ENCODE assay signal across 15 mouse cellular contexts in the genomic region with DNA sequence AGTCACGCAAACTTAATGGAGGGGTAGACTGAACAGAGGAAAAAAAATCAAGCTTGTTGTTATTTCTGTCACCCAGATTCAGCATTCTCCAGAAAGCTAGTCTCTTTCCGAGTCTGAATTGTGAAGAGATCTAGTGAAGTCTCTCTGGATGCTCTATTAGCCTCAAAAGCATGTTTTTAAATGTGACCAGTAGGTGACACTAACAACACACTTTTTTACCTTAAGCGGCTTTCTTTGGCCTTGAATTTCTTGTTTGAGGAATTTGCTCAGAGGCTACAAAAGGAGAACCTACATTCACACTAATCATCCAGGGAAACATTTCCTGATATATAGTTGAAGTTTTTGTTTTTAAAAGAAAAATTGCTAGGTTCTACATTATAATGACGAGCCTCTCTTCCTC. TPM values are rescaled to one million over a fixed set of nuclear protein-coding genes. Genes with fewer than 3 reads are reported as not detected.
DNase-seq lines count a peak whose midpoint lies in the region; ATAC-seq and TF ChIP-seq lines count a peak whose summit lies in the region.
"Had no signal": no experiment of that assay in that cellular context is flagged by ENCODE, and none has a peak within 500 bp of the region (broad histone marks: within the 10 kb centered on the region; RNA-seq: fewer than 3 reads in every experiment).

No protein-coding gene starts in this region.

- no peak overlapping the region for H3K4me3 ChIP-seq in intestine, postnatal 0 days (ENCODE audit: low read depth, low read length)
- no peak overlapping the region for H3K4me3 ChIP-seq in intestine, embryonic 16.5 days (ENCODE audit: low read length)
- H3K4me3 ChIP-seq: embryonic facial prominence, embryonic 12.5 days; heart, embryonic 13.5 days; intestine, embryonic 15.5 days; megakaryocyte, embryonic 14.5 days had no signal

- peak; percentile 55 for TF ChIP-seq CTCF in intestine, postnatal 0 days (IDR thresholded peaks at IDR 0.05; ENCODE audit: low read depth)

- peak; percentile 42 for DNase-seq in 3T3-L1 (ENCODE audit: low read depth, low spot score)
- DNase-seq in A20 (ENCODE audit: low read depth, low spot score): peak; percentile 29
- DNase-seq in embryo, embryonic 10 days (ENCODE audit: low spot score): peak; percentile 35
- no peak for DNase-seq in ovary, postnatal 10 days (ENCODE audit: low spot score)
- no peak for DNase-seq in spleen, postnatal 14 days (ENCODE audit: low spot score in 2 of 2)
- DNase-seq: layer of hippocampus, postnatal 36 days; spleen, adult 18-20 months had no signal

- no peaks in the 10 kb centered on the region for H3K27me3 ChIP-seq in intestine, postnatal 0 days (replicated peaks; ENCODE audit: control insufficient read depth, insufficient read depth, low read length)
- no peaks in the 10 kb centered on the region for H3K27me3 ChIP-seq in intestine, embryonic 16.5 days (replicated peaks; ENCODE audit: control insufficient read depth, insufficient read depth, low read length)
- H3K27me3 ChIP-seq: embryonic facial prominence, embryonic 12.5 days; heart, embryonic 13.5 days; intestine, embryonic 15.5 days; megakaryocyte, embryonic 14.5 days had no signal

- H3K9ac ChIP-seq in intestine, postnatal 0 days (ENCODE audit: low read depth, low read length): no peak overlapping the region
- H3K9ac ChIP-seq in intestine, embryonic 16.5 days (ENCODE audit: low read depth, low read length): no peak overlapping the region
- H3K9ac ChIP-seq: embryonic facial prominence, embryonic 12.5 days; heart, embryonic 13.5 days; intestine, embryonic 15.5 days; liver, embryonic 14.5 days had no signal

- no peak overlapping the region for H3K4me2 ChIP-seq in intestine, postnatal 0 days (replicated peaks; ENCODE audit: low read depth)
- no peak overlapping the region for H3K4me2 ChIP-seq in intestine, embryonic 16.5 days (ENCODE audit: low read depth, low read length)
- H3K4me2 ChIP-seq: embryonic facial prominence, embryonic 12.5 days; heart, embryonic 13.5 days; intestine, embryonic 15.5 days had no signal

- no peak overlapping the region for H3K27ac ChIP-seq in intestine, postnatal 0 days (ENCODE audit: low read depth, low read length)
- no peak overlapping the region for H3K27ac ChIP-seq in intestine, embryonic 16.5 days (ENCODE audit: low read length)
- H3K27ac ChIP-seq: embryonic facial prominence, embryonic 12.5 days; heart, embryonic 13.5 days; intestine, embryonic 15.5 days; liver, embryonic 14.5 days had no signal

- ATAC-seq in intestine, postnatal 0 days: no peak
- no peak for ATAC-seq in intestine, embryonic 16.5 days
- ATAC-seq: intestine, embryonic 15.5 days had no signal

- H3K36me3 ChIP-seq in intestine, postnatal 0 days (ENCODE audit: control insufficient read depth, insufficient read depth): no peaks in the 10 kb centered on the region
- no peaks in the 10 kb centered on the region for H3K36me3 ChIP-seq in intestine, embryonic 16.5 days (ENCODE audit: control insufficient read depth, insufficient read depth, low read length)
- H3K36me3 ChIP-seq: embryonic facial prominence, embryonic 12.5 days; heart, embryonic 13.5 days; intestine, embryonic 15.5 days had no signal

- H3K9me3 ChIP-seq in intestine, postnatal 0 days (ENCODE audit: control insufficient read depth): no peaks in the 10 kb centered on the region
- no peaks in the 10 kb centered on the region for H3K9me3 ChIP-seq in intestine, embryonic 16.5 days (ENCODE audit: control insufficient read depth, low read length)
- H3K9me3 ChIP-seq: embryonic facial prominence, embryonic 12.5 days; heart, embryonic 13.5 days; intestine, embryonic 15.5 days had no signal

- 62% methylated on average over 4 of the region's 4 CpGs for WGBS in intestine, postnatal 0 days
- 59% methylated on average over 4 of the region's 4 CpGs for WGBS in intestine, embryonic 16.5 days

- no peaks in the 10 kb centered on the region for H3K4me1 ChIP-seq in intestine, postnatal 0 days (replicated peaks; ENCODE audit: control insufficient read depth, insufficient read depth, low read length)
- H3K4me1 ChIP-seq in intestine, embryonic 16.5 days (ENCODE audit: control insufficient read depth, insufficient read depth, low read length): no peaks in the 10 kb centered on the region
- H3K4me1 ChIP-seq: embryonic facial prominence, embryonic 12.5 days; heart, embryonic 13.5 days; intestine, embryonic 15.5 days; megakaryocyte, embryonic 14.5 days had no signal

RNA-seq across cellular contexts. Expression of a gene that starts 48.5 kb away (rescaled TPM):
- polyA plus RNA-seq in intestine, postnatal 0 days (2015; fragmentation: Nextera tagmentation; extraction: Ambion mirVana): not detected in 2 replicates
- not detected in 2 replicates for polyA plus RNA-seq in intestine, embryonic 16.5 days (2015; fragmentation: Nextera tagmentation; extraction: Ambion mirVana)
- polyA plus RNA-seq: embryonic facial prominence, embryonic 12.5 days; heart, embryonic 13.5 days; intestine, embryonic 15.5 days; liver, embryonic 14.5 days; thymus, postnatal 0 days had no signal

Comparison
In these comparisons a context has a peak if more than half of its experiments do, and no peak if none do; other contexts are left out.
1. DNase-seq: peak in 3T3-L1 (single experiment), A20 (single experiment) and embryo, embryonic 10 days (single experiment); none in ovary, postnatal 10 days (single experiment) and spleen, postnatal 14 days (0 of 2).